In the genomic region with DNA sequence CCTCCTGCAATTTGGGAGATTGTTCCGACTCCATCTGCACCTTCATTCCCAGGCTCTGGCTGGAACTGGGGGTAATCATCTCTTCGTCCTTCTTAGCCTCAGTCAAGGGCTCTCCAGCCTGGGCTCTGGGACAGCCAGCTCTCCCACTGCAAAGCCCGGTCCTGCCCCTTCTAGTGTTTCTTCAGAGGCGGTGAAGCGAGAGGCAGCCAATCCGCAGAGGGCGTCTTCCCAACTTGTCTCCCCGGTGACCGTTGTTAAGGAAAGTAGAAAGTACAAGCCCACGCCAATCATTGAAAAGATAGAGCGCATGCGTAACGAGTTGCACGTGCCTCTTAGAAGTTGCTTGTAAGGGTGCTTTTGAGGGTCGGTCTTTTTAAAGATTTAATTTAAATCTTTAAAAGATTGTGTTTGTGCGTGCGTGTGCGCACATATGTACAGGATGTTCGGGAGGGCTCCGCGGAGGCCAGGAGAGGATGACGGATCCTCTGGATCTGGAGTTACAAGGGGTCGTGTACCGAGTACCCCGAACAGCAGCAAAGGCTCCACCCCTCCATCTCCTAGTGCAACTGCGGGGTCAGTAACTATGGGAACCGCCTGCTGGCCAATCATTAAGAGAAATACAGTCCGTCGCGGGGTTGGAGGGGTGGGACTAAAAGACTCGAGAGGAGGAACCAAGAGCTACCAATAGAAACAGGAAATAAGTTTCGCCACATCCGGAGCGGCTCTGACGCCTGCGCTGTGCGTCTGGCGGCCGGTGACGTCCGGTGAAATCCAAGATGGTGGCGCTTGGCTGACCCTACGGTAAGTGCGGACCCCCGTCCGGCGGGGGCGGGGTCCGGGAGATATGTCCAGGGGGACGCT, we compare ENCODE assay signal across 8 mouse cellular contexts. TPM values are rescaled to one million over a fixed set of nuclear protein-coding genes. Genes with fewer than 3 reads are reported as not detected.
DNase-seq lines count a peak whose midpoint lies in the region; ATAC-seq lines count a peak whose summit lies in the region.

A gene (minus strand): TSS at position 585 of the 861 bp plus-strand sequence.
A gene (plus strand): TSS at position 757 of the 861 bp plus-strand sequence.

- DNase-seq in adrenal gland, adult (ENCODE audit: inconsistent age in 2 of 2, low spot score in 1 of 2) = peak; percentile 97 to 98
- peak; percentile 99 for DNase-seq in embryo, embryonic 10.5 days (ENCODE audit: low spot score)
- DNase-seq in gastrocnemius, postnatal 14 days = peak; percentile 92
- DNase-seq in left cerebral cortex, postnatal 10 days (ENCODE audit: extremely low spot score in 1 of 2, low spot score in 2 of 2) = peak; percentile 96
- peak; percentile 92 for DNase-seq in right cerebral cortex, postnatal 25 days
- DNase-seq in urinary bladder, postnatal 4 days (ENCODE audit: low spot score in 2 of 2) = peak; percentile 90 to 92

- ATAC-seq in inflammation-experienced regulatory T-cells, adult 6 months = peak; percentile 96
- ATAC-seq in megakaryocyte-erythroid progenitor cell, adult 5-6 weeks (replicated peaks; ENCODE audit: low FRiP score, low TSS enrichment, poor library complexity, severe bottlenecking) = peak; percentile 88

- intact Hi-C loops in gastrocnemius, postnatal 14 days (cut with DNase I; ENCODE audit: low total_unique reads) = no loop called here
- intact Hi-C loops in left cerebral cortex, postnatal 10 days (cut with DNase I) = no loop called here

RNA-seq across cellular contexts. Expression of the first gene that starts in this region (rescaled TPM):
- total RNA-seq in gastrocnemius, postnatal 14 days (2021) = 1 to 10 TPM; 1.8 to 4.5 TPM
- 1 to 10 TPM in 1 of 3 experiments, under 1 TPM in 2; 0.21 to 1.3 (median 0.72) TPM for polyA plus RNA-seq in inflammation-experienced regulatory T-cells, adult 6 months (2017; shearing (Covaris generic))
- 1 to 10 TPM; 8.1 to 8.3 TPM for total RNA-seq in left cerebral cortex, postnatal 10 days (2021)
- total RNA-seq in megakaryocyte-erythroid progenitor cell, adult 5-6 weeks (2014; fragmentation: Nextera tagmentation) = 6.1 TPM in 1 of 2 replicates, not detected in the other
- 0.38 and 6.8 TPM in 2 replicates for total RNA-seq in megakaryocyte-erythroid progenitor cell, adult 5-6 weeks (2017)

RNA-seq across cellular contexts. Expression of the second gene that starts in this region (rescaled TPM):
- total RNA-seq in gastrocnemius, postnatal 14 days (2021) = 10 to 100 TPM; 24.4 to 28.7 TPM
- polyA plus RNA-seq in inflammation-experienced regulatory T-cells, adult 6 months (2017; shearing (Covaris generic)) = 10 to 100 TPM; 24.0 to 30.6 (median 29.7) TPM
- total RNA-seq in left cerebral cortex, postnatal 10 days (2021) = 10 to 100 TPM; 63.8 to 64.1 TPM
- 45.6 and 48.7 TPM in 2 replicates for total RNA-seq in megakaryocyte-erythroid progenitor cell, adult 5-6 weeks (2014; fragmentation: Nextera tagmentation)
- total RNA-seq in megakaryocyte-erythroid progenitor cell, adult 5-6 weeks (2017) = 35.1 and 37.9 TPM in 2 replicates

Comparison
In these comparisons a context has a peak if more than half of its experiments do, and no peak if none do; other contexts are left out.
1. Peak in every context shown above with its lines: DNase-seq and ATAC-seq.